Mouse (Mus musculus): Measurements from ENCODE around the gene Gnl1. TPM values are rescaled to one million over a fixed set of nuclear protein-coding genes. Genes with fewer than 3 reads are reported as not detected.
"Not testable (repeated sequence)": the region's sequence is repeated elsewhere in the genome, so short reads cannot be mapped to it uniquely, and the experiment has no call there.

The Gnl1 gene
- polyA plus RNA-seq, 1 experiment from 2014 or later: 37.6 TPM

DNA sequence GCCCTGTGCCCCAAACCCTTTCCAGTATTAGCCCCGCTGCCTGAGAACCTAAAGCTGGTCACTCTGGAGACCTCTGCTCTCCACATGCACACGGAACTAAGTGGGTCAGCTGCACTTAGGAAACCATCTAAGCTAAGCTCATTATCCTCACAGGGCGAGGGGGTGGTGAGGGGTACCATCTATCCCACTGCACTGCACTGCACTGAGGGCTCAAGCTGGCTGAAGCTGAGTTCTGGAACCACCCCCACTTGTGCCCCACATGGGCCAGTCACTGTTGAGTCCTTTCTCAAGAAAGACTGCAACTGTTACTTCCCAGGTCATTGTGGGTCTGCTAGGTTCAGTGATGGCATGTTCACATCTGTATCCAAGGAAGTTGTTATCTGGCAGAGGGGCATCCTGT is 27.1 kb upstream of the Gnl1 start:
- not testable (repeated sequence) for H3K4me2 ChIP-seq (replicated peaks; ENCODE audit: low read depth, low read length); H3K4me3 ChIP-seq (ENCODE audit: low read depth, low read length)

DNA sequence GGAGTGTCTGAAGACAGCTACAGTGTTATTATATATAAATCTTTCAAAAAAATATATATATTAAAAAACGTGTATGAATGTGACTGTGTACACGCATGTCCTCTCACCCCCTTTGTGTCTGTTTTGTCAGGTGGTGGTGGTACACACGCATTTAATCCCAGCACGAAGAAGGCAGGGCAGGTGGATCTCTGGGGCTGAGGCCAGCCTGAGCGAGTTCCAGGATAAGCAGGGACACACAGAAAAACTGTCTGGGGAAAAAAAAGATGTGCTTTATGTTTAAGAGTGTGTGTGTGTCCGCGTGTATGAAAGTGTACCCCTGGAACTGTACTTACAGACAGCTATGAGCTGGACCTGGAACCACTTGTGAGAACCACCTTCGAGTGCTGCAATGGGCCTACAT is 25.0 kb upstream of the Gnl1 start:
- no peaks in the 10 kb centered on the region for H3K27me3 ChIP-seq (ENCODE audit: control insufficient read depth, insufficient read depth, low read length)
- H3K4me1 ChIP-seq (ENCODE audit: control insufficient read depth, insufficient read depth, low read length): no peaks in the 10 kb centered on the region
- H3K9ac ChIP-seq (replicated peaks; ENCODE audit: low read depth, low read length): no peak overlapping the region
- H3K4me3 ChIP-seq (ENCODE audit: low read depth, low read length): no peak overlapping the region
- ATAC-seq (ENCODE audit: insufficient number of reproducible peaks, insufficient read depth, low FRiP score, low read depth): no peak
- H3K9me3 ChIP-seq (ENCODE audit: control insufficient read depth, low read depth, low read length): no peaks in the 10 kb centered on the region
- peaks cover 36% of the 10 kb centered on the region for H3K36me3 ChIP-seq (ENCODE audit: control insufficient read depth, insufficient read depth, low read length)
- 78% methylated on average over 8 of the region's 8 CpGs for WGBS
- no peak overlapping the region for H3K4me2 ChIP-seq (replicated peaks; ENCODE audit: low read depth, low read length)
- H3K27ac ChIP-seq (ENCODE audit: low read length): no peak overlapping the region

More for the DNA sequence above, 27.1 kb upstream of the Gnl1 start:
- not testable (repeated sequence) for H3K9ac ChIP-seq (replicated peaks; ENCODE audit: low read depth, low read length); H3K9me3 ChIP-seq (ENCODE audit: control insufficient read depth, low read depth, low read length); H3K27me3 ChIP-seq (ENCODE audit: control insufficient read depth, insufficient read depth, low read length); H3K27ac ChIP-seq (ENCODE audit: low read length); H3K4me1 ChIP-seq (ENCODE audit: control insufficient read depth, insufficient read depth, low read length); ATAC-seq (ENCODE audit: insufficient number of reproducible peaks, insufficient read depth, low FRiP score, low read depth)
- peaks cover 15% of the 10 kb centered on the region for H3K36me3 ChIP-seq (ENCODE audit: control insufficient read depth, insufficient read depth, low read length)
- 71% methylated on average over 1 of the region's 3 CpGs for WGBS

DNA sequence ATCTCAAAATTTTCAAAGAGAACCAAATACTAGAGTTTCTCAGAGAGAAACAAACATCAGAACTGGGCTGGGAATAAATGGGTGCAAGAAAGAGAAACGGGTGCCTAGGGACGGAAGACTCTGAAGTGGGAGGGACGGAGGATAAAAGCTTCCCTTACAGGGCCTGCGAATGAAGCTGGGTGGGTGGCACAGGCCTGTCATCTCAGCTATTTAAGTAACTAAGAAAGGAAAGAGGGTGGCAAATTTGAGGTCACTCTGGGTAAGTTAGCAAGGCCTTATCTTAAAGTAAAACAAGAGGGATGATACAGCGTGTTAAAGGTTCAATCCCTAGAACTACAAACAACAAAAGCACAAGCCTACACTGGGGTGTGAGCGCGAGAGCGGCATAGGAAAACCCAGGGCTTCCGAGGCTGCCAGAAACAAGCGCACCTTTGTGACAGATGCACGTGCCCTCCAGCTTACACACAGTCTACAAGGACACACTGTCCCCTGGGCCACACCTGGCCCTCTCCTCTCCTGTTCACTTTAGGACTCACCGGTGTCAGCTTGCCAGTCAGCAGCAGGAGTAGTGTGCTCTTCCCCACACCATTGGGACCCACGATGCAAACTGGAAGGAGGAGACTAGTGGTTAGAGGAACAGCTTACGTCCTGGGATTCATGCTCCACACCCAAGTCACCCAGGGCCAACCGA is 21.0 kb upstream of the Gnl1 start:
- Histone ChIP-seq H3K4me1 (ENCODE audit: control insufficient read depth, insufficient read depth, low read length) (no peaks in the 10 kb centered on the region), H3K27me3 (ENCODE audit: control insufficient read depth, insufficient read depth, low read length) (no peaks in the 10 kb centered on the region), H3K36me3 (ENCODE audit: control insufficient read depth, insufficient read depth, low read length) (peaks cover 76% of the 10 kb centered on the region), H3K9ac (replicated peaks; ENCODE audit: low read depth, low read length) (no peak overlapping the region), H3K27ac (ENCODE audit: low read length) (no peak overlapping the region), H3K4me2 (replicated peaks; ENCODE audit: low read depth, low read length) (no peak overlapping the region), H3K4me3 (ENCODE audit: low read depth, low read length) (no peak overlapping the region), H3K9me3 (ENCODE audit: control insufficient read depth, low read depth, low read length) (no peaks in the 10 kb centered on the region)
- WGBS: 94% methylated on average over 15 of the region's 15 CpGs
- no peak for ATAC-seq (ENCODE audit: insufficient number of reproducible peaks, insufficient read depth, low FRiP score, low read depth)

DNA sequence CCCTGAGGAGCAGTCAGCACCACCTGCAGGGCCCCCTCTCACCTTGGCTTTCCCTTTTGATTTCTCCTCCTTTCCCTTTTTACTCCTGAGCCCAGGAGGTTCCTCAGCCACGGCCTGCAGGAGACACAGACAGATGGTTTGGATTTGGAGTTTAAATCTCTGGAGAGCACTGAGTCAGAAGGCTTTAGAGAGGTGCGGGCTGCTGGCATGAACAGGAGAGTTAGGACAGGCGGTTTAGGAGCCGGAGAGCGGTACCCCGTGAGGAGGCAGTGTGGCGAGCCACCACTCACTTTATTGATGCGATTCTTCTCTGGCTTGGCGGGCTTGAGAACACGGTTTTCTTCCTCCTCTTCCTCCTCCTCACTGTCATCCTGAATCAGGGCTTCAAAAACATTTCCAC is 16.4 kb upstream of the Gnl1 start:
- H3K27me3 ChIP-seq (ENCODE audit: control insufficient read depth, insufficient read depth, low read length): no peaks in the 10 kb centered on the region
- no peak overlapping the region for H3K4me3 ChIP-seq (ENCODE audit: low read depth, low read length)
- 92% methylated on average over 10 of the region's 10 CpGs for WGBS
- H3K27ac ChIP-seq (ENCODE audit: low read length): no peak overlapping the region
- no peaks in the 10 kb centered on the region for H3K9me3 ChIP-seq (ENCODE audit: control insufficient read depth, low read depth, low read length)
- H3K36me3 ChIP-seq (ENCODE audit: control insufficient read depth, insufficient read depth, low read length): peaks cover 68% of the 10 kb centered on the region
- no peak for ATAC-seq (ENCODE audit: insufficient number of reproducible peaks, insufficient read depth, low FRiP score, low read depth)
- peaks cover 2% of the 10 kb centered on the region; the same call in 1 of the 2 replicates for H3K4me1 ChIP-seq (ENCODE audit: control insufficient read depth, insufficient read depth, low read length)
- no peak overlapping the region for H3K9ac ChIP-seq (replicated peaks; ENCODE audit: low read depth, low read length)
- no peak overlapping the region for H3K4me2 ChIP-seq (replicated peaks; ENCODE audit: low read depth, low read length)

DNA sequence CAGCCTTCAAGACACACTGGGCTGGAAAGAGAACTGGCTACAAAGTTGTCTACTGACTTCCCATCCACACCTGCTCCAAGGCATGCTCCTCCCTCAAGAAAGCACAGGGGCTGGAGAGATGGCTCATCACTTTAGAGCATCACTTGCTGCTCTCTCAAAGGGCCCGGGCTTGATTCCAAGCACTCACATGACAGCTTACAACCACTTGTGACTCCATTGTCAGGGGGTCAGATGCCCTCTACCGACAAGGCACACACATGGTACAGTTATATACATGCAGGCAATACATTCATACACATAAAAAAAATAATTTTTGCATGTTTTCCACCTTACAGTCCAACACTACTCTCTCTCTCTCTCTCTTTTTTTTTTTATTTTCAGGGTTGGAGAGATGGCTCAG is 12.0 kb upstream of the Gnl1 start:
- Histone ChIP-seq H3K4me1 (ENCODE audit: control insufficient read depth, insufficient read depth, low read length) (peaks cover 10% of the 10 kb centered on the region; the same call in 1 of the 2 replicates), H3K36me3 (ENCODE audit: control insufficient read depth, insufficient read depth, low read length) (peaks cover 25% of the 10 kb centered on the region), H3K4me3 (ENCODE audit: low read depth, low read length) (no peak overlapping the region), H3K27ac (ENCODE audit: low read length) (no peak overlapping the region), H3K9me3 (ENCODE audit: control insufficient read depth, low read depth, low read length) (no peaks in the 10 kb centered on the region), H3K9ac (replicated peaks; ENCODE audit: low read depth, low read length) (no peak overlapping the region), H3K27me3 (ENCODE audit: control insufficient read depth, insufficient read depth, low read length) (no peaks in the 10 kb centered on the region), H3K4me2 (replicated peaks; ENCODE audit: low read depth, low read length) (no peak overlapping the region)
- no peak for ATAC-seq (ENCODE audit: insufficient number of reproducible peaks, insufficient read depth, low FRiP score, low read depth)
- 93% methylated on average over 2 of the region's 2 CpGs for WGBS

DNA sequence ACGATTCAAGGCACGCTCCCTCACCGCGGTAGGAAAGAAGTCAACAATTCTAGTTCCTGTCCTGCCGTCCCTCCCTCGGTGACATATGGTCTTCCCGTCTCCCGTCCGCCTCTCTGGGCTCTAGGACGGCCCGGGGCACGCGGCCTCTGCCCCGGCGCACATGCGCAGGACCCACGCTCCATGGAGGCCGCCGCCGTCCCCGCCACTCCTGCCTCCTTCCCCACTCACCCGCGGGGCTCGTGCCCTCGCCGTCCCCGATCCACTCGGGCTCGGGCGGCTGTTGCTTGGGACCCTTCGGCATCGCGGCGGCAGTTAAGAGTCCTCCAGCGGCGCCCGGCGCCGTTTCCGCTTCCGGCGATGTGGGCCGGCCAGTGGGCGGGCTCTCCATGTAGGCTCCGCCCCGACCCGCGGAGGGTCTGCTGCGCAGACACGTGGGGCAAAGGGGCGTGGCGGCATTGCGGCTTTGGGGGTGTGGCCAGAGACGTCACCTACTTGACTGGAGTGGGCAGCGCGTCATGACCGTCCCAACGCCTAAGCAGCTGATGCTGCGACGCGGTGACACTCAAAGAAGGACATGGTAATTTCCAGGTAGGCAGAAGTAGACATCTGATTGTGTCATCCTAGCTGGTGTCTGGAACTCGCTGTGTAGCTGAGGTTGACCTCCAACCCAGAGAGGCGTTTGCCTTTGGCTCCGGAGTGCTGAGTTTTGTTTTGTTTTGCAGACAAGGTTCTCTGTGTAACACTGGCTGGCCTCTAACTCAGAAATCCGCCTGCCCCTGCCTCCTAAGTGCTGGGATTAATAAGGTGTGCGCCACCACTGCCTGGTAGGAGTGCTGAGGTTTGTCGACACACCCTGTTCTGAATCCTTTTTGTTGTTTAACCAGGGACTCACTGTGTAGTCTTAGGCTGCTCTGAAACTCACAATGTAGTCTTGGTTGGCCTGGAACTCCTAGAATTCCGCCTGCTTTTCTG is 9.9 kb upstream of the Gnl1 start, which contains the start of gene Abcf1:
Abcf1 (minus strand) TSS at position 344 of the 972 bp plus-strand sequence.
- ATAC-seq (ENCODE audit: insufficient number of reproducible peaks, insufficient read depth, low FRiP score, low read depth): peak; percentile 97
- peaks cover 17% of the 10 kb centered on the region; the same call in 1 of the 2 replicates for H3K36me3 ChIP-seq (ENCODE audit: control insufficient read depth, insufficient read depth, low read length)
- H3K4me1 ChIP-seq (ENCODE audit: control insufficient read depth, insufficient read depth, low read length): peaks cover 10% of the 10 kb centered on the region; the same call in 1 of the 2 replicates
- no peaks in the 10 kb centered on the region for H3K27me3 ChIP-seq (ENCODE audit: control insufficient read depth, insufficient read depth, low read length)
- peak within 1 kb of the TSS; percentile 91 for H3K4me3 ChIP-seq (ENCODE audit: low read depth, low read length)
- no peaks in the 10 kb centered on the region for H3K9me3 ChIP-seq (ENCODE audit: control insufficient read depth, low read depth, low read length)
- H3K9ac ChIP-seq (replicated peaks; ENCODE audit: low read depth, low read length): peak within 1 kb of the TSS; percentile 77
- peak within 1 kb of the TSS; percentile 63 for H3K27ac ChIP-seq (ENCODE audit: low read length)
- under 1% methylated on average over 68 of the region's 68 CpGs for WGBS
- H3K4me2 ChIP-seq (replicated peaks; ENCODE audit: low read depth, low read length): peak within 1 kb of the TSS; percentile 84

DNA sequence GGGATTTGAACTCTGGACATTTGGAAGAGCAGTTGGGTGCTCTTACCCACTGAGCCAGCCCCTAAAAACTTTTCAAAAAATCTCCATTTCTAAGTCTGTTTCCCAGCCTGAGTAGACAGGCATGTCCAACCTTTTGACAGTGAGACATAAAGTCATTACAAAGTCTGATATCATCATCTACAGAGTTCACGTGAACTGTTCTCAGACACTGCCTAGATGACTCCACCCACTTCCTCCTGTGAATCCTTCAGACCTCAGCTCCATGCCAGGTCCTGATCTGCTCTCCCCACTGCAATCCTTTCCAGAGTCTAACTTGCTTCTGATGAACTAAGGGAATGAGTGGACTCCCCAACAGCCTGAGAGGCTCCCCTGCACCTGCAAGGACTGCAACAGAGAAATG is 7.5 kb upstream of the Gnl1 start:
- ATAC-seq (ENCODE audit: insufficient number of reproducible peaks, insufficient read depth, low FRiP score, low read depth): no peak
- H3K36me3 ChIP-seq (ENCODE audit: control insufficient read depth, insufficient read depth, low read length): peaks cover 16% of the 10 kb centered on the region
- 54% methylated on average over 1 of the region's 1 CpGs for WGBS
- no peaks in the 10 kb centered on the region for H3K9me3 ChIP-seq (ENCODE audit: control insufficient read depth, low read depth, low read length)
- no peaks in the 10 kb centered on the region for H3K27me3 ChIP-seq (ENCODE audit: control insufficient read depth, insufficient read depth, low read length)
- peaks cover 10% of the 10 kb centered on the region; the same call in 1 of the 2 replicates for H3K4me1 ChIP-seq (ENCODE audit: control insufficient read depth, insufficient read depth, low read length)
- no peak overlapping the region for H3K27ac ChIP-seq (ENCODE audit: low read length)
- H3K4me3 ChIP-seq (ENCODE audit: low read depth, low read length): no peak overlapping the region
- no peak overlapping the region for H3K9ac ChIP-seq (replicated peaks; ENCODE audit: low read depth, low read length)
- no peak overlapping the region for H3K4me2 ChIP-seq (replicated peaks; ENCODE audit: low read depth, low read length)

DNA sequence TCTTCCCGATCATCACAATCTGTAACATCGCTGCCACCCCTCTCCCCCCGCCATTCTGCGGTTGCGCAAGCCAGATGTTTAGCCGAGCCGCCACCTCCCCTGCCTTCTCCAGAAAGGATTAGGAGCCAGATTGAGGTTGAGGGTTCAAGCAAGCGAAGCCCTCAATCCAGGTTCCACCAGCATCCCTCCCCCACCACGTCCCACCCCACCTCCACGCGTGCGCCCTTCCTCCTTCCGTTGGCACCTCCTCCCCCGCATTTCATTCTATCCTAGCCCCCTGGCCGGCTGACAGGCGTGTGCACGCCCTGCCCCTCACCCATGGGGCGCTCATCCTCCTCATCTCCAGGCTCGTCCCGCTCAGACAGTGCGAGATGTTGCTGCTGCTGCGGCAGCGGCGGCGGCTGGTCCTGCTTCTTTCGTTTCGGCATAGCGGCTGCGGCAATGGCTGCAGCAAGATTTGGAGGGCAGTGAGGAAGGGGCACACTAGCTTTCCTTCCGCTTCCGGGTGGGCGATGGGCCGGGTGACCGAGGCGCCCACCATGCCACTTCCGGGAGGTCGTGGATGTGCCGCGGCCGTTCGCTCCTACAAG is 745 bp upstream of the Gnl1 start:
- no peaks in the 10 kb centered on the region for H3K27me3 ChIP-seq (ENCODE audit: control insufficient read depth, insufficient read depth, low read length)
- WGBS: under 1% methylated on average over 41 of the region's 41 CpGs
- H3K36me3 ChIP-seq (ENCODE audit: control insufficient read depth, insufficient read depth, low read length): peaks cover 27% of the 10 kb centered on the region
- H3K27ac ChIP-seq (ENCODE audit: low read length): peak overlapping the region; percentile 97
- peak overlapping the region; percentile 64 for H3K4me2 ChIP-seq (replicated peaks; ENCODE audit: low read depth, low read length)
- H3K4me1 ChIP-seq (ENCODE audit: control insufficient read depth, insufficient read depth, low read length): peaks cover 11% of the 10 kb centered on the region
- H3K9ac ChIP-seq (replicated peaks; ENCODE audit: low read depth, low read length): peak overlapping the region; percentile 74
- H3K9me3 ChIP-seq (ENCODE audit: control insufficient read depth, low read depth, low read length): no peaks in the 10 kb centered on the region
- peak overlapping the region; percentile 87 for H3K4me3 ChIP-seq (ENCODE audit: low read depth, low read length)
- peak; percentile 64 for ATAC-seq (ENCODE audit: insufficient number of reproducible peaks, insufficient read depth, low FRiP score, low read depth)

Measured in stomach, embryonic 14.5 days (tissue).